Mouse (Mus musculus) limb, embryonic 13.5 days (tissue): ENCODE data around the gene Egr2. TPM values are rescaled to one million over a fixed set of nuclear protein-coding genes. Genes with fewer than 3 reads are reported as not detected.

Experiments
- ATAC-seq: fragments of 200-750 bp; cut with Nextera tagmentation; 2 replicates; pipeline ENCODE4 v1.8.0; 2017; ENCODE audit warnings: low read depth, moderate number of reproducible peaks, moderate TSS enrichment; ENCODE audit not compliant: low FRiP score
- H3K27ac ChIP-seq: fragments of 300-500 bp; sonication (generic); 2 replicates; pipeline ENCODE4 v1.5.1; 2015; ENCODE audit warnings: inconsistent platforms, mild to moderate bottlenecking, moderate library complexity
- H3K27me3 ChIP-seq: fragments of 300-500 bp; sonication (generic); 2 replicates; pipeline ENCODE4 v1.6.1; 2015; ENCODE audit warnings: mild to moderate bottlenecking, inconsistent platforms
- H3K36me3 ChIP-seq: fragments of 300-500 bp; sonication (generic); 2 replicates; pipeline ENCODE4 v1.6.1; 2015; ENCODE audit warnings: inconsistent platforms, mild to moderate bottlenecking, moderate library complexity
- H3K4me1 ChIP-seq: fragments of 300-500 bp; sonication (generic); 2 replicates; pipeline ENCODE4 v1.6.1; 2015; ENCODE audit warnings: inconsistent platforms
- H3K4me2 ChIP-seq: fragments of 300-500 bp; sonication (generic); replicated peaks from 2 replicates; pipeline ENCODE4 v1.6.1; 2015; ENCODE audit warnings: inconsistent platforms, mild to moderate bottlenecking, moderate library complexity
- H3K4me3 ChIP-seq: fragments of 300-500 bp; sonication (generic); 2 replicates; pipeline ENCODE4 v1.5.1; 2015; ENCODE audit warnings: moderate library complexity, mild to moderate bottlenecking, inconsistent platforms
- H3K9ac ChIP-seq: fragments of 300-500 bp; sonication (generic); 2 replicates; pipeline ENCODE4 v1.6.1; 2015; ENCODE audit warnings: mild to moderate bottlenecking, inconsistent platforms
- H3K9me3 ChIP-seq: fragments of 300-500 bp; sonication (generic); 2 replicates; pipeline ENCODE4 v1.6.1; 2016; ENCODE audit warnings: inconsistent platforms
- whole genome bisulfite sequencing: fragments of 180-500 bp; shearing (Covaris S2); methylation state at CpG from one replicate; pipeline ENCODE4 v1.1.7; 2015; 5-methylcytosine and 5-hydroxymethylcytosine counted together
- polyA plus RNA-seq: library from polyadenylated mRNA; unstranded; fragments of >200 nt; fragmentation: Nextera tagmentation; extraction: Ambion mirVana; gene quantifications from 2 replicates; pipeline ENCODE4 v1.2.1, GENCODE M21; 2015

Egr2 gene
- polyA plus RNA-seq, 1 experiment from 2014 or later, result 1.6 TPM

- Histone ChIP-seq H3K9ac (no peak overlapping the region), H3K27ac (no peak overlapping the region), H3K4me2 (0 out of 2 replicates have a peak overlapping the region, but pooled peaks have one; percentile 7), H3K36me3 (peaks cover 3% of the 10 kb centered on the region; the same call in 1 of the 2 replicates), H3K9me3 (no peaks in the 10 kb centered on the region), H3K4me3 (peak overlapping the region; percentile 14), H3K4me1 (peaks cover 29% of the 10 kb centered on the region), H3K27me3 (peaks cover 65% of the 10 kb centered on the region)
- WGBS, result 14% methylated on average over 19 of the region's 19 CpGs
- ATAC-seq, result no peak
Measured at GRCm38 (mm10) chr10:67540591-67540990, 5.3 kb downstream of the Egr2 start.

- Histone ChIP-seq H3K9me3 (no peaks in the 10 kb centered on the region), H3K36me3 (peaks cover 9% of the 10 kb centered on the region; the same call in 1 of the 2 replicates), H3K4me3 (peak overlapping the region; percentile 87), H3K27ac (no peak overlapping the region), H3K9ac (peak overlapping the region; percentile 90), H3K4me2 (peak overlapping the region; percentile 99), H3K27me3 (peaks cover 3% of the 10 kb centered on the region), H3K4me1 (peaks cover 33% of the 10 kb centered on the region)
- under 1% methylated on average over 20 of the region's 20 CpGs for WGBS
- ATAC-seq, result 0 out of 2 replicates have a peak, but pooled peaks have one; percentile 13
Measured at GRCm38 (mm10) chr10:67547850-67548260, 12.6 kb downstream of the Egr2 start.

- Histone ChIP-seq H3K27ac (peak overlapping the region; percentile 94), H3K27me3 (no peaks in the 10 kb centered on the region), H3K4me3 (peak overlapping the region; percentile 87), H3K9ac (peak overlapping the region; percentile 90), H3K9me3 (no peaks in the 10 kb centered on the region), H3K4me1 (peaks cover 33% of the 10 kb centered on the region), H3K4me2 (peak overlapping the region; percentile 99), H3K36me3 (peaks cover 9% of the 10 kb centered on the region; the same call in 1 of the 2 replicates)
- under 1% methylated on average over 67 of the region's 73 CpGs for WGBS
- ATAC-seq, result peak; percentile 64
Measured at GRCm38 (mm10) chr10:67548261-67548854, 13.1 kb downstream of the Egr2 start.

DNA sequence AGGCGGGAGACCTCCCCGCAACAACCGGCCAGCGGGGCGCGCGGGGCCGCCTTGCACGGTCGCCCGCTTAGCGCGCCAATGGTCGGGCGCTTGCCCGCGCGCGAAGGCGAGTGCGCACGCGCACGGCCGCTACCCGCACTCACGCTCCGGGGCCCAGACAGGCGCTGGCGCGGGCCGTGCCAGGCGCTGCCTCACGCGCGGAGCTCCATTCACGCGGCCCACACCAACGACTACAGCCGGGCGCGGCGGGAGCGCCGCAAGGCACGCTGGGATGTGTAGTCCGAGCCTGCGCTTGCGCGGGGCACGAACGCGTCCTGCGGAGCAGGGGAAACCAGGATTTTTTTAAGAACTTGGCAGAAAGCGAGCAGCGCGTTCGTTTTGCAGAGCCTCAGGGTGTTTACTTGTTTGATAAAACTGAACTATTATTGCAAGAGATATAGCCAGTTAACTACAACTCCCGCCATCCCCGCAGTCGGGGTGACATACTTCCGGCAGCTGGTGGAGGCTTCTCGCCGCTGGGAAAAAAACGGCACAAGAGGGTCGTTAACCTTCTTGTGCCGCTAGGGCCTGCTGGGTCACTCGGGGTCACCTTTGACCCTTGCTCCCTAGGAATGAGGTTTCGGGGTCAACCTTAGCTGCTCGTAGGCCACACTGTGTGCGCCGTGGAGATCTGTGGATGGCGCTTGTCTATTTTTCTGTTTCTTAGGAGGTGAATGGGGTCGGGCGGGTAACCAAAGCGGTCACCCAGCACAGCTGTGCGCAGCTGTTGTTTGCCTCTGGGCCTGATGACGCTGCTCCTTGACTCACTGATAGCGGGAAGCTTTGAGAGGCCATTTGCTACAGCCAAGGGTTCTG is 13.8 kb downstream of the Egr2 start, which contains the start of gene Ado:
Gene Ado, minus strand, starts transcription at position 79 of the 855 bp plus-strand sequence.
- no peaks in the 10 kb centered on the region for H3K9me3 ChIP-seq
- peak within 1 kb of the TSS; percentile 99 for H3K4me2 ChIP-seq
- H3K27me3 ChIP-seq, result no peaks in the 10 kb centered on the region
- peaks cover 33% of the 10 kb centered on the region for H3K4me1 ChIP-seq
- peak within 1 kb of the TSS; percentile 94 for H3K27ac ChIP-seq
- WGBS, result under 1% methylated on average over 79 of the region's 79 CpGs
- peak within 1 kb of the TSS; percentile 87 for H3K4me3 ChIP-seq
- H3K36me3 ChIP-seq, result peaks cover 9% of the 10 kb centered on the region; the same call in 1 of the 2 replicates
- peak within 1 kb of the TSS; percentile 90 for H3K9ac ChIP-seq
- ATAC-seq, result peak; percentile 96

DNA sequence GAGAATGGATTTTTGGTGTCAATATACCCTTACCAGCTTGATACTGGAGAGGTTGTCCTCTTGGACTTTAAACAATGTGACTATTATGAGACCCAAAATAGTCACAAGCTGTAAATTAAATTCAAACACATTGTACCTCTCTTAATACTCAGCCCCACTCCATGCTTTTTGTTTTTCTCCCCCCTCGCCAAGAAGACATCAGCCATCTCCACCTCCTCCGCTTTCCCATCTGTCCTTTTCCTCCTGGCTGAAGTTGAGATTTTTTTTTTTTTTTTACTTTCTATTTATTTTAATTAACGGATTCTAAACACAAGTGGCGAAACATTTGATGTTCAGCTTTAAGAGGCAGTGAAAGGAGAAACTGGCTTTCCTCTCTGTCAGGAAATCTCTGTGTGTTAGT is 22.8 kb downstream of the Egr2 start:
- WGBS, result 71% methylated on average over 4 of the region's 4 CpGs
- Histone ChIP-seq H3K9ac (no peak overlapping the region), H3K4me1 (no peaks in the 10 kb centered on the region), H3K27ac (no peak overlapping the region), H3K9me3 (no peaks in the 10 kb centered on the region), H3K4me2 (no peak overlapping the region), H3K27me3 (peaks cover 3% of the 10 kb centered on the region; the same call in 1 of the 2 replicates), H3K4me3 (no peak overlapping the region), H3K36me3 (no peaks in the 10 kb centered on the region)
- ATAC-seq, result no peak

- no peaks in the 10 kb centered on the region for H3K9me3 ChIP-seq
- H3K9ac ChIP-seq, result no peak overlapping the region
- H3K36me3 ChIP-seq, result no peaks in the 10 kb centered on the region
- H3K4me3 ChIP-seq, result no peak overlapping the region
- peaks cover 3% of the 10 kb centered on the region; the same call in 1 of the 2 replicates for H3K27me3 ChIP-seq
- ATAC-seq, result no peak
- H3K4me1 ChIP-seq, result no peaks in the 10 kb centered on the region
- 40% methylated on average over 13 of the region's 13 CpGs for WGBS
- no peak overlapping the region for H3K4me2 ChIP-seq
- no peak overlapping the region for H3K27ac ChIP-seq
Measured at GRCm38 (mm10) chr10:67559765-67560394, 24.6 kb downstream of the Egr2 start.

- H3K4me1 ChIP-seq, result no peaks in the 10 kb centered on the region
- no peak for ATAC-seq
- no peaks in the 10 kb centered on the region for H3K9me3 ChIP-seq
- H3K27me3 ChIP-seq, result peaks cover 3% of the 10 kb centered on the region; the same call in 1 of the 2 replicates
- H3K27ac ChIP-seq, result no peak overlapping the region
- no peak overlapping the region for H3K4me2 ChIP-seq
- H3K36me3 ChIP-seq, result no peaks in the 10 kb centered on the region
- 77% methylated on average over 1 of the region's 1 CpGs for WGBS
- no peak overlapping the region for H3K9ac ChIP-seq
- no peak overlapping the region for H3K4me3 ChIP-seq
Measured at GRCm38 (mm10) chr10:67561185-67561584, 25.9 kb downstream of the Egr2 start.

GRCm38 (mm10) chr10:67564509-67564908 is 29.2 kb downstream of the Egr2 start:
- H3K36me3 ChIP-seq, result no peaks in the 10 kb centered on the region
- peaks cover 3% of the 10 kb centered on the region; the same call in 1 of the 2 replicates for H3K27me3 ChIP-seq
- H3K27ac ChIP-seq, result no peak overlapping the region
- no peak overlapping the region for H3K4me3 ChIP-seq
- no peaks in the 10 kb centered on the region for H3K9me3 ChIP-seq
- H3K9ac ChIP-seq, result no peak overlapping the region
- no peak overlapping the region for H3K4me2 ChIP-seq
- H3K4me1 ChIP-seq, result no peaks in the 10 kb centered on the region
- WGBS, result 92% methylated on average over 7 of the region's 7 CpGs
- ATAC-seq, result no peak

DNA sequence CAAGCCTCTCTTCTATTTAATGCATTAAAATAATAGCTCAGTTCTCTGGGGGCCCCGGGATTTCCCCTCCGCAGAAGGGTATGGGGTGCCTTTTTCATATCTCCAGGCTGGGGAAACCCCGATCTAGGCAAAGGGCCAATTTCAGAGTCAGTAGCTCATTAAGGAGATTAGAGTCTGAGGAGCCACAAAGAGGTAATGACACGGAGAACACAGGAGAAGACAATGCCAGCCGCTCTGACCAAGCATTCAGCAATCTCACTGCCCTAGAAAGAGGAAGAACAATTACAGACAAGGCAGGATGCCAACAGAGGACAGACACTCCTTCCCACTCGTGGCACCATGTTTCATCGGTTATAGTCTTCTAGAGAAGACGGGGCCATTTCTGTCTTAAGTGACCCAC is 30.8 kb downstream of the Egr2 start:
- H3K4me3 ChIP-seq, result no peak overlapping the region
- no peak for ATAC-seq

DNA sequence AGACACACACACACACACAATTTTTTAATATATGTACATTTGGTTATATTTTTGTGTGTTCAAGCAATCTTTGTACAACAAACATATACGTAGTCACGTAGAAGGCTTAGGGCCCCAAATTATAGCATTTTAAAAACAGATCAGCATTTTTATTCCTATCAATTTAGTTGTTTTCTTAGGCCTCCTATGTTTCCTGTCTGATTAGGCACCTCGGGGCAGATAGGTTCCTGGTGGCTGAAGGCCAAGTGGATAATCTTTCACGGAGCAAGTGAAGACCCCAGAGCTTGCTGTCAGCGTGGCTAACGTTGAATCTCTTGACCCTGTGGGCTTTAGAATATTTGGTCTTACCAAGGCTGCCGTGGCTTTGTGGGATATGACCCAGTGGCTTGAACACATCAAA is 34.3 kb downstream of the Egr2 start:
- Histone ChIP-seq H3K36me3 (no peaks in the 10 kb centered on the region), H3K9me3 (no peaks in the 10 kb centered on the region), H3K27ac (no peak overlapping the region), H3K9ac (no peak overlapping the region), H3K4me3 (no peak overlapping the region), H3K4me1 (peaks cover 11% of the 10 kb centered on the region; the same call in 1 of the 2 replicates), H3K27me3 (no peaks in the 10 kb centered on the region), H3K4me2 (no peak overlapping the region)
- ATAC-seq, result no peak
- WGBS, result 75% methylated on average over 7 of the region's 7 CpGs

More for the DNA sequence above, 30.8 kb downstream of the Egr2 start:
- Histone ChIP-seq H3K9ac (no peak overlapping the region), H3K27me3 (no peaks in the 10 kb centered on the region), H3K27ac (no peak overlapping the region), H3K36me3 (no peaks in the 10 kb centered on the region), H3K4me2 (no peak overlapping the region), H3K9me3 (no peaks in the 10 kb centered on the region), H3K4me1 (no peaks in the 10 kb centered on the region)
- 78% methylated on average over 8 of the region's 8 CpGs for WGBS

GRCm38 (mm10) chr10:67571443-67571842 is 36.2 kb downstream of the Egr2 start:
- Histone ChIP-seq H3K27ac (no peak overlapping the region), H3K4me1 (peaks cover 11% of the 10 kb centered on the region; the same call in 1 of the 2 replicates), H3K4me2 (no peak overlapping the region), H3K27me3 (no peaks in the 10 kb centered on the region), H3K9me3 (no peaks in the 10 kb centered on the region), H3K36me3 (no peaks in the 10 kb centered on the region), H3K9ac (no peak overlapping the region), H3K4me3 (no peak overlapping the region)
- 88% methylated on average over 14 of the region's 14 CpGs for WGBS
- ATAC-seq, result no peak

DNA sequence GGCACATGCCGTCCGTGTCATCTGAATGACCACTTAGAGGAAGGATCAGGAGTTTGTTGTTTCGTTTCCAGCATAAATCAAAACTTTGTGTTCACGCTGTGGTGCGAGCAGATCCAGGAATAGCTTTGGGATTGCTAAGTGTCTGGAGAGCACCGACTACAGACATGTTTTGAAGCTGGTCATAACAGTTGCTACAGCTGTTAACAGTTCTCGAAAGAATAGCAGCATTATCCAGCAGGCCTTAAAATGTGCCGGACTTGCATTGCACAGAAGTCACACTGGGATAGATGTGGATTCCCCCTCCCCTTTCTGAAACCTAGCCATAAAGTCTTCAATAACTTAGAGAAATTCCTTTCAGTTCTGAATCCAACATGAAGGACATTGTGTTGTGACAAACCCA is 38.0 kb downstream of the Egr2 start:
- no peak for ATAC-seq
- H3K4me1 ChIP-seq, result peaks cover 11% of the 10 kb centered on the region; the same call in 1 of the 2 replicates
- H3K4me3 ChIP-seq, result no peak overlapping the region
- H3K9me3 ChIP-seq, result no peaks in the 10 kb centered on the region
- H3K27ac ChIP-seq, result no peak overlapping the region
- H3K4me2 ChIP-seq, result no peak overlapping the region
- no peaks in the 10 kb centered on the region for H3K36me3 ChIP-seq
- no peak overlapping the region for H3K9ac ChIP-seq
- H3K27me3 ChIP-seq, result no peaks in the 10 kb centered on the region
- 46% methylated on average over 8 of the region's 8 CpGs for WGBS
